Mouse (Mus musculus): ENCODE data around the gene Zswim4.

The Zswim4 gene

GRCm38 (mm10) chr8:84200126-84200555 lies 36.7 kb downstream of the Zswim4 start:
- no peak for DNase-seq (ENCODE audit: low read depth)

GRCm38 (mm10) chr8:84199348-84200125 lies 37.3 kb downstream of the Zswim4 start:
- DNase-seq (ENCODE audit: low read depth) = no peak

GRCm38 (mm10) chr8:84198871-84199270 lies 38.0 kb downstream of the Zswim4 start:
- no peak for DNase-seq (ENCODE audit: low read depth)

GRCm38 (mm10) chr8:84197922-84198774 lies 38.7 kb downstream of the Zswim4 start:
- peak; percentile 90 for DNase-seq (ENCODE audit: low read depth)

GRCm38 (mm10) chr8:84197141-84197921 lies 39.5 kb downstream of the Zswim4 start:
- no peak for DNase-seq (ENCODE audit: low read depth)

GRCm38 (mm10) chr8:84194224-84194743 lies 42.6 kb downstream of the Zswim4 start:
- no peak for DNase-seq (ENCODE audit: low read depth)

- no peak for DNase-seq (ENCODE audit: low read depth)
Observed at GRCm38 (mm10) chr8:84193566-84193965, 43.3 kb downstream of the Zswim4 start.

GRCm38 (mm10) chr8:84193161-84193560 lies 43.7 kb downstream of the Zswim4 start:
- no peak for DNase-seq (ENCODE audit: low read depth)

- DNase-seq (ENCODE audit: low read depth) = no peak
Observed at GRCm38 (mm10) chr8:84192555-84192954, 44.3 kb downstream of the Zswim4 start.

- no peak for DNase-seq (ENCODE audit: low read depth)
Observed at GRCm38 (mm10) chr8:84192023-84192422, 44.8 kb downstream of the Zswim4 start.

GRCm38 (mm10) chr8:84190191-84190867 lies 46.5 kb downstream of the Zswim4 start:
- no peak for DNase-seq (ENCODE audit: low read depth)

GRCm38 (mm10) chr8:84189603-84190002 lies 47.3 kb downstream of the Zswim4 start:
- no peak for DNase-seq (ENCODE audit: low read depth)

GRCm38 (mm10) chr8:84188671-84189070 lies 48.2 kb downstream of the Zswim4 start:
- DNase-seq (ENCODE audit: low read depth) = no peak

GRCm38 (mm10) chr8:84187065-84187755 lies 49.6 kb downstream of the Zswim4 start:
- no peak for DNase-seq (ENCODE audit: low read depth)

- no peak for DNase-seq (ENCODE audit: low read depth)
Observed at GRCm38 (mm10) chr8:84186547-84186946, 50.3 kb downstream of the Zswim4 start.

GRCm38 (mm10) chr8:84185117-84185516 lies 51.7 kb downstream of the Zswim4 start, which contains the start of gene Nanos3:
TSS of gene Nanos3 (minus strand) at chr8:84185217.
- no peak for DNase-seq (ENCODE audit: low read depth)

GRCm38 (mm10) chr8:84184085-84185043 lies 52.5 kb downstream of the Zswim4 start:
- DNase-seq (ENCODE audit: low read depth) = no peak

GRCm38 (mm10) chr8:84183261-84184084 lies 53.4 kb downstream of the Zswim4 start:
- no peak for DNase-seq (ENCODE audit: low read depth)

- DNase-seq (ENCODE audit: low read depth) = no peak
Observed at GRCm38 (mm10) chr8:84182833-84183232, 54.0 kb downstream of the Zswim4 start.
